Mouse (Mus musculus) midbrain, embryonic 12.5 days (tissue): ENCODE measurements at regions not wholly inside any gene's neighbourhood (a gene's known extent, or its start where the extent isn't known, plus 50 kb on each side); places are given as distances from the start of the nearest gene placed in this dataset.
"Not testable (repeated sequence)": the region's sequence is repeated elsewhere in the genome, so short reads cannot be mapped to it uniquely, and the experiment has no call there.

ENCODE experiments used
- ATAC-seq: fragments of 200-750 bp; cut with Nextera tagmentation; 2 replicates; pipeline ENCODE4 v1.8.0; 2017; ENCODE audit warnings: low read depth, moderate TSS enrichment, moderate library complexity; ENCODE audit not compliant: low FRiP score
- H3K27ac ChIP-seq: fragments of 300-500 bp; sonication (generic); replicated peaks from 2 replicates; pipeline ENCODE4 v1.5.1; 2016; ENCODE audit warnings: mild to moderate bottlenecking
- H3K27me3 ChIP-seq: fragments of 300-500 bp; sonication (generic); 2 replicates; pipeline ENCODE4 v1.6.1; 2016; ENCODE audit warnings: mild to moderate bottlenecking
- H3K36me3 ChIP-seq: fragments of 300-500 bp; sonication (generic); 2 replicates; pipeline ENCODE4 v1.6.1; 2016
- H3K4me1 ChIP-seq: fragments of 300-500 bp; sonication (generic); 2 replicates; pipeline ENCODE4 v1.6.1; 2016
- H3K4me2 ChIP-seq: fragments of 300-500 bp; sonication (generic); replicated peaks from 2 replicates; pipeline ENCODE4 v1.6.1; 2016; ENCODE audit warnings: mild to moderate bottlenecking, moderate library complexity
- H3K4me3 ChIP-seq: fragments of 300-500 bp; sonication (generic); 2 replicates; pipeline ENCODE4 v1.5.1; 2016; ENCODE audit warnings: mild to moderate bottlenecking
- H3K9ac ChIP-seq: fragments of 300-500 bp; sonication (generic); replicated peaks from 2 replicates; pipeline ENCODE4 v1.6.1; 2016; ENCODE audit warnings: mild to moderate bottlenecking, moderate library complexity
- H3K9me3 ChIP-seq: fragments of 300-500 bp; sonication (generic); 2 replicates; pipeline ENCODE4 v1.6.1; 2016; ENCODE audit warnings: mild to moderate bottlenecking
- WGBS: fragments of 180-500 bp; shearing (Covaris S2); methylation state at CpG from one replicate; pipeline ENCODE4 v1.1.7; 2016; 5-methylcytosine and 5-hydroxymethylcytosine counted together

DNA sequence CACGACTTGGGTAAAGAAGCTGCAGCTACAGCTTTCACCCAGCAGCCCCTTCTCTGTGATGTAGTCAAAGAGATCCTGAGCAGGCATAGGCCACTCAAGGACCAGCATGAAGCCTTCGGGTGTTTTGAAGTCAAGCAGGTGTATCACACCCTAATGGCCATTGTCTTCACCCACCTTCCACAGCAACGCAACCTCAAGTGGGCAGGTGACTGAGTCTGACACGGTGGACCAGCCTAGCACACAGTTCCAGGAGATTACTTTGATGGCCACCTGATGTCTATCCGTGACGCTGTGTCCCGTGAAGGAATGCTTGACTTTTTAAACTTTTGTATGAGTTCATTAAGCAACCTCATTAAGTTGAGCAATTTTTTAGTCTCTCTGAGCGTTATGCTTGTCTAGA, 57.5 kb upstream of the Gm21119 start:
- not testable (repeated sequence) for H3K27ac ChIP-seq, H3K9me3 ChIP-seq, H3K9ac ChIP-seq, H3K4me1 ChIP-seq, H3K27me3 ChIP-seq, H3K36me3 ChIP-seq
- Histone ChIP-seq H3K4me3 (0 out of 2 replicates have a peak overlapping the region, but pooled peaks have one; percentile 32), H3K4me2 (peak overlapping the region; percentile 32; the same call in 1 of the 2 replicates)
- WGBS = 82% methylated on average over 7 of the region's 8 CpGs
- ATAC-seq = peak; percentile 84

DNA sequence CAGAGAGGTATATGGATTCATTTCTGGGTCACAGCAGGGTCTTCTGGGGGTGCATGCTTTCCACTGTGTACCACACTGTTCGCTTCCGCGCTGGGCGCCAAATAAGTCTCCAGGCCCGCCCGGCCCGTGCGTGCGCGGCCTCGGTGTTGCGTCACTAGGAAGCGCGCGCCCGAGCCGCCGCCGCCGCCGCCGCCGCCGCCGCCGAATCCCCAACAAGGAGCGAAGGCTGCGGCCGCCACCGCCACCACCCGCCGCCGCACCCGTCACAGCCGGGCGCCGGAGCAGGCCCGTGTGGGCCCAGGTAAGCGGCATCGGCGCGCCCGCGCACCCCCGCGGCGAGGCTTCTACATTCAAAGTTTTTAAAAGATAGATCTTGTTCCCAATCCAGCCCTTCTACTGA, 57.1 kb upstream of the Gm21119 start:
- WGBS = 42% methylated on average over 43 of the region's 47 CpGs

More for the DNA sequence above, 57.1 kb upstream of the Gm21119 start:
- peak overlapping the region; percentile 32 for H3K4me3 ChIP-seq
- H3K4me2 ChIP-seq = peak overlapping the region; percentile 32
- peak; percentile 97 for ATAC-seq
- not testable (repeated sequence) for H3K9me3 ChIP-seq, H3K4me1 ChIP-seq, H3K27me3 ChIP-seq, H3K36me3 ChIP-seq, H3K27ac ChIP-seq, H3K9ac ChIP-seq
